Mouse (Mus musculus): ENCODE data around the gene Kcnh1. TPM values are rescaled to one million over a fixed set of nuclear protein-coding genes. Genes with fewer than 3 reads are reported as not detected.

The Kcnh1 gene
- polyA plus RNA-seq (2017; shearing (Covaris generic)): not detected

GRCm38 (mm10) chr1:192190508-192191321, at the start of gene Kcnh1:
Kcnh1 (plus strand) TSS chr1:192190774.

Other genes starting within 250 kb of the Kcnh1 start
- 1.1 TPM for gene Rd3, start 213.4 kb upstream of the Kcnh1 start, polyA plus RNA-seq (2017; shearing (Covaris generic))
- gene Traf5, start 98.2 kb upstream of the Kcnh1 start, polyA plus RNA-seq (2017; shearing (Covaris generic)): 134 TPM
- gene Rcor3, start 52.7 kb upstream of the Kcnh1 start, polyA plus RNA-seq (2017; shearing (Covaris generic)): 24.5 TPM

All from CD4-positive, CD25-positive, alpha-beta regulatory T cell (primary cell).